Mouse (Mus musculus) heart, embryonic 12.5 days (tissue): ENCODE measurements around the gene Trim2. TPM values are rescaled to one million over a fixed set of nuclear protein-coding genes. Genes with fewer than 3 reads are reported as not detected.

Source experiments
- ATAC-seq: fragments of 200-750 bp; cut with Nextera tagmentation; 2 replicates; pipeline ENCODE4 v1.8.0; 2017; ENCODE audit warnings: moderate TSS enrichment, moderate library complexity; ENCODE audit not compliant: insufficient number of reproducible peaks, low FRiP score
- H3K27ac ChIP-seq: fragments of 300-500 bp; sonication (generic); 2 replicates; pipeline ENCODE4 v1.5.1; 2016; ENCODE audit warnings: mild to moderate bottlenecking, moderate library complexity; ENCODE audit not compliant: poor library complexity, severe bottlenecking
- H3K27me3 ChIP-seq: fragments of 300-500 bp; sonication (generic); replicated peaks from 2 replicates; pipeline ENCODE4 v1.6.1; 2016; ENCODE audit warnings: mild to moderate bottlenecking, moderate library complexity
- H3K36me3 ChIP-seq: fragments of 300-500 bp; sonication (generic); 2 replicates; pipeline ENCODE4 v1.6.1; 2016; ENCODE audit warnings: mild to moderate bottlenecking, moderate library complexity
- H3K4me1 ChIP-seq: fragments of 300-500 bp; sonication (generic); replicated peaks from 2 replicates; pipeline ENCODE4 v1.6.1; 2016; ENCODE audit warnings: mild to moderate bottlenecking
- H3K4me2 ChIP-seq: fragments of 300-500 bp; sonication (generic); 2 replicates; pipeline ENCODE4 v1.6.1; 2016; ENCODE audit warnings: mild to moderate bottlenecking, moderate library complexity
- H3K4me3 ChIP-seq: fragments of 300-500 bp; sonication (generic); 2 replicates; pipeline ENCODE4 v1.5.1; 2016; ENCODE audit warnings: mild to moderate bottlenecking
- H3K9ac ChIP-seq: fragments of 300-500 bp; sonication (generic); 2 replicates; pipeline ENCODE4 v1.6.1; 2016; ENCODE audit warnings: mild to moderate bottlenecking, moderate library complexity
- H3K9me3 ChIP-seq: fragments of 300-500 bp; sonication (generic); replicated peaks from 2 replicates; pipeline ENCODE4 v1.6.1; 2016; ENCODE audit warnings: mild to moderate bottlenecking, moderate library complexity
- WGBS: fragments of 180-500 bp; shearing (Covaris S2); methylation state at CpG from one replicate; pipeline ENCODE4 v1.1.7; 2016; 5-methylcytosine and 5-hydroxymethylcytosine counted together
- polyA plus RNA-seq: library from polyadenylated mRNA; unstranded; fragments of >200 nt; fragmentation: Nextera tagmentation; extraction: Ambion mirVana; gene quantifications from 2 replicates; pipeline ENCODE4 v1.2.1, GENCODE M21; 2016

The Trim2 gene
- polyA plus RNA-seq, 1 experiment from 2014 or later: 9.0 TPM

- Histone ChIP-seq H3K27ac (no peak overlapping the region), H3K27me3 (no peaks in the 10 kb centered on the region), H3K4me1 (no peaks in the 10 kb centered on the region), H3K4me2 (no peak overlapping the region), H3K9me3 (no peaks in the 10 kb centered on the region), H3K4me3 (no peak overlapping the region), H3K9ac (no peak overlapping the region), H3K36me3 (peaks cover 5% of the 10 kb centered on the region; the same call in 1 of the 2 replicates)
- 42% methylated on average over 8 of the region's 8 CpGs for WGBS
- no peak for ATAC-seq
These were observed 125.6 kb downstream of the Trim2 start for GRCm38 (mm10) chr3:84181102-84181501.

GRCm38 (mm10) chr3:84180304-84180703, 126.4 kb downstream of the Trim2 start:
- H3K4me3 ChIP-seq: no peak overlapping the region
- H3K27me3 ChIP-seq: no peaks in the 10 kb centered on the region
- H3K27ac ChIP-seq: no peak overlapping the region
- H3K4me1 ChIP-seq: no peaks in the 10 kb centered on the region
- peaks cover 5% of the 10 kb centered on the region; the same call in 1 of the 2 replicates for H3K36me3 ChIP-seq
- H3K9me3 ChIP-seq: no peaks in the 10 kb centered on the region
- no peak overlapping the region for H3K9ac ChIP-seq
- H3K4me2 ChIP-seq: no peak overlapping the region
- ATAC-seq: no peak
- 81% methylated on average over 2 of the region's 2 CpGs for WGBS

GRCm38 (mm10) chr3:84177834-84178233, 128.8 kb downstream of the Trim2 start:
- no peak overlapping the region for H3K4me3 ChIP-seq
- no peak overlapping the region for H3K4me2 ChIP-seq
- no peak for ATAC-seq
- H3K27me3 ChIP-seq: no peaks in the 10 kb centered on the region
- no peak overlapping the region for H3K9ac ChIP-seq
- 62% methylated on average over 2 of the region's 2 CpGs for WGBS
- no peaks in the 10 kb centered on the region for H3K9me3 ChIP-seq
- no peak overlapping the region for H3K27ac ChIP-seq
- peaks cover 5% of the 10 kb centered on the region; the same call in 1 of the 2 replicates for H3K36me3 ChIP-seq
- no peaks in the 10 kb centered on the region for H3K4me1 ChIP-seq

- Histone ChIP-seq H3K4me2 (no peak overlapping the region), H3K27me3 (no peaks in the 10 kb centered on the region), H3K36me3 (peaks cover 5% of the 10 kb centered on the region; the same call in 1 of the 2 replicates), H3K27ac (no peak overlapping the region), H3K4me3 (no peak overlapping the region), H3K4me1 (no peaks in the 10 kb centered on the region), H3K9ac (no peak overlapping the region), H3K9me3 (no peaks in the 10 kb centered on the region)
- WGBS: 54% methylated on average over 7 of the region's 7 CpGs
- ATAC-seq: no peak
These were observed 131.1 kb downstream of the Trim2 start for GRCm38 (mm10) chr3:84175337-84176315.

- no peak within 1 kb of the TSS for H3K4me2 ChIP-seq
- ATAC-seq: no peak
- WGBS: 84% methylated on average over 11 of the region's 11 CpGs
- no peak within 1 kb of the TSS for H3K9ac ChIP-seq
- no peaks in the 10 kb centered on the region for H3K27me3 ChIP-seq
- H3K9me3 ChIP-seq: no peaks in the 10 kb centered on the region
- H3K4me1 ChIP-seq: no peaks in the 10 kb centered on the region
- no peak within 1 kb of the TSS for H3K4me3 ChIP-seq
- H3K36me3 ChIP-seq: peaks cover 5% of the 10 kb centered on the region; the same call in 1 of the 2 replicates
- no peak within 1 kb of the TSS for H3K27ac ChIP-seq
These were observed 133.0 kb downstream of the Trim2 start, which contains the start of gene Gm6525 for GRCm38 (mm10) chr3:84173581-84174154. Gene Gm6525, plus strand, starts transcription at chr3:84174104.

- H3K36me3 ChIP-seq: peaks cover 5% of the 10 kb centered on the region; the same call in 1 of the 2 replicates
- no peak overlapping the region for H3K9ac ChIP-seq
- no peaks in the 10 kb centered on the region for H3K27me3 ChIP-seq
- no peaks in the 10 kb centered on the region for H3K9me3 ChIP-seq
- no peak overlapping the region for H3K4me3 ChIP-seq
- no peaks in the 10 kb centered on the region for H3K4me1 ChIP-seq
- H3K27ac ChIP-seq: no peak overlapping the region
- no peak overlapping the region for H3K4me2 ChIP-seq
- ATAC-seq: no peak
- 31% methylated on average over 11 of the region's 11 CpGs for WGBS
These were observed 134.3 kb downstream of the Trim2 start for GRCm38 (mm10) chr3:84172406-84172805.

- Histone ChIP-seq H3K36me3 (0 out of 2 replicates have a peak, but pooled peaks cover 10% of the 10 kb centered on the region), H3K27me3 (no peaks in the 10 kb centered on the region), H3K4me3 (no peak overlapping the region), H3K4me1 (no peaks in the 10 kb centered on the region), H3K27ac (no peak overlapping the region), H3K9ac (no peak overlapping the region), H3K9me3 (no peaks in the 10 kb centered on the region), H3K4me2 (no peak overlapping the region)
- WGBS: 63% methylated on average over 8 of the region's 8 CpGs
- ATAC-seq: no peak
These were observed 137.2 kb downstream of the Trim2 start for GRCm38 (mm10) chr3:84169393-84170005.

GRCm38 (mm10) chr3:84168943-84169342, 137.7 kb downstream of the Trim2 start:
- Histone ChIP-seq H3K36me3 (0 out of 2 replicates have a peak, but pooled peaks cover 10% of the 10 kb centered on the region), H3K4me2 (no peak overlapping the region), H3K27me3 (no peaks in the 10 kb centered on the region), H3K9me3 (no peaks in the 10 kb centered on the region), H3K9ac (no peak overlapping the region), H3K4me1 (no peaks in the 10 kb centered on the region), H3K4me3 (no peak overlapping the region), H3K27ac (no peak overlapping the region)
- no peak for ATAC-seq
- WGBS: 87% methylated on average over 6 of the region's 6 CpGs

- WGBS: 84% methylated on average over 5 of the region's 5 CpGs
- no peak for ATAC-seq
- Histone ChIP-seq H3K9ac (no peak overlapping the region), H3K4me1 (no peaks in the 10 kb centered on the region), H3K27ac (no peak overlapping the region), H3K4me2 (no peak overlapping the region), H3K36me3 (0 out of 2 replicates have a peak, but pooled peaks cover 10% of the 10 kb centered on the region), H3K4me3 (no peak overlapping the region), H3K27me3 (no peaks in the 10 kb centered on the region), H3K9me3 (no peaks in the 10 kb centered on the region)
These were observed 140.6 kb downstream of the Trim2 start for GRCm38 (mm10) chr3:84166073-84166472.

GRCm38 (mm10) chr3:84165391-84165790, 141.3 kb downstream of the Trim2 start:
- Histone ChIP-seq H3K27ac (no peak overlapping the region), H3K4me3 (no peak overlapping the region), H3K36me3 (0 out of 2 replicates have a peak, but pooled peaks cover 10% of the 10 kb centered on the region), H3K4me2 (no peak overlapping the region), H3K4me1 (no peaks in the 10 kb centered on the region), H3K9ac (no peak overlapping the region), H3K9me3 (no peaks in the 10 kb centered on the region), H3K27me3 (no peaks in the 10 kb centered on the region)
- 88% methylated on average over 3 of the region's 3 CpGs for WGBS
- ATAC-seq: no peak
